Mouse (Mus musculus): ENCODE measurements at regions not wholly inside any gene's neighbourhood (a gene's known extent, or its start where the extent isn't known, plus 50 kb on each side); places are given as distances from the start of the nearest gene placed in this dataset.

DNA sequence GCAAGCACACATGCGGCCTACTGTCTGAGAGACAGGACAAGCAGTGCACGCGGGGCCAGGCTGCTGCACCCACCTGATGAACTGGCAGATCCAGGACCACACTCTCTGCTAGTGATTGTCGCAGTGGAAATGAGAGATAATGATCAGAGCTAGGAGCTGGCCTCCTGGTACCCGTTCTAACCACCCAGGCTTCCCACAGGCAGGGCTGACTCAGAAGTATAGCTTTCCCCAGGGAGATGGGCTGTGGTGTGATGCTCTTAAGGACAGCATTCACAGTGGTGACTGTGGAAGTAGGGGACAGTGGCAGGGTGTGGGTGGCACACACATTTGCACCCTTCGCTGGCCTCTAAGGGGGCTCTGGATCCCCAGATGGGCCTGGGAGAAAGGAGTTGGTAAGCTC is 128.0 kb downstream of the Kif26a start:
- H3K4me1 ChIP-seq: peaks cover 9% of the 10 kb centered on the region; the same call in 1 of the 2 replicates
- H3K4me3 ChIP-seq: no peak overlapping the region
- no peak overlapping the region for H3K27ac ChIP-seq
- ATAC-seq: no peak
- no peak overlapping the region for H3K9ac ChIP-seq
- no peak overlapping the region for H3K4me2 ChIP-seq
- WGBS (ENCODE audit: insufficient replicate concordance): 68% methylated on average over 6 of the region's 6 CpGs
- no peaks in the 10 kb centered on the region for H3K27me3 ChIP-seq (replicated peaks)
- H3K36me3 ChIP-seq: no peaks in the 10 kb centered on the region
- no peaks in the 10 kb centered on the region for H3K9me3 ChIP-seq (replicated peaks)

DNA sequence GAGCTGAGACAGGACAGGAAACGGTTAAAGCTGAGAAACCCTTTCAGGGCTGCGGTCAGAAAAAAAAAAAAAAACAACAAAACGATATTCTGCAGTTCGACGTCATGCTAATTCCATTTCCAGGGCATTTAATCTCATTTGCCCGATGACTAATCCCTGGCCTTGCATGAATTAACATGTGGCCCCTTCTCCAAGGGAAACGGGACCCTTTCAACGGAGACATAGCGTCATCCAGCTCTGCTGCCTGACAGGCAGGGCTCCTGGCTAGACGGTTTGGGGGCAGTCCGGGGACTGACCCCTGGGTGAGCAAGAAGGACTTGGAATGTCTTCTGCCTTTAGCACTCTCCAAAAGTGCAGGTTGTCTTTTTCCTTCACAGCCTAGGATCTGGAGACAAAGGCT is 128.7 kb downstream of the Kif26a start:
- peaks cover 9% of the 10 kb centered on the region; the same call in 1 of the 2 replicates for H3K4me1 ChIP-seq

DNA sequence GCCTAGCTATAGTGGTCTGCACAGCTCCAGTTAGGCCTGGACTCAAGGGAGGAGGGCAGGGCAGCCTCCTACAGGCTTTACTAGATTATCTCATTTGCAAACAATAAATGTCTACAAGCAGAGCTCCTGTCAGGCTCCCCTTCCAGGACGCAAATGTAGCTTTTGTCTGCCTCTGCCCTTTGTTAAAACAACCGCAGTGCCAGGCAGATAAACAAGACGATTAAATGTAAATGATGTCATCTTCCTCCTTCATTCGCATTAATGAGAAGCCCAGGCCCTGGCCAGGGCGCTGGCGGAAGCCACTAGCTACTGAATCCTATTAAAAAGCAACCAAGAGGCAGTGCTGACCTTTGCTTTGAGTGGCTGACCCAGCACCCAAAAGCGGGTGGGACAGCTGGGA is 130.6 kb downstream of the Kif26a start:
- no peak for ATAC-seq

More for the DNA sequence above, 128.7 kb downstream of the Kif26a start:
- Histone ChIP-seq H3K4me2 (no peak overlapping the region), H3K9me3 (replicated peaks) (no peaks in the 10 kb centered on the region), H3K36me3 (no peaks in the 10 kb centered on the region), H3K9ac (no peak overlapping the region), H3K27ac (no peak overlapping the region), H3K4me3 (no peak overlapping the region), H3K27me3 (replicated peaks) (no peaks in the 10 kb centered on the region; the same call in 1 of the 2 replicates)
- ATAC-seq: no peak
- WGBS (ENCODE audit: insufficient replicate concordance): 43% methylated on average over 11 of the region's 11 CpGs

DNA sequence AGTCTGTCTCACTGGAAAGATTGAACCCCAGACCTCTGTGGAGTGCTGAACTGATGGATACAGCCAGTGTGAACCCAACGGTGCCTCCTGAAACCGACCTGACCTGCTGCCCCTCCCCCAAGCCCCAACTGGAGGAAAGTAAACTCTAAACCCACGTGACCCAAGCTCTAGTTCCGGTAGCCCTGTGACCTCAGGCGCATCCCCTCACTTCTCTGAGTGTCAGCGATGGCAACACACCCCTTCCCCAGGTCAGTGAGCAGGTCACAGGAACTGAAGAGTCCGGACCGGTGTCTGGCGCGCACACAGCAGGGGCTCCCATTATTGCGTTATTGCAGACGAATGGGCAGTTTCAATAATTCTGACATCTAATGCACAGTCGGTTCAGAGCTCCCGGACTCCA is 131.5 kb downstream of the Kif26a start:
- ATAC-seq: 0 out of 2 replicates have a peak, but pooled peaks have one; percentile 50
- Histone ChIP-seq H3K4me1 (peaks cover 9% of the 10 kb centered on the region; the same call in 1 of the 2 replicates), H3K9me3 (replicated peaks) (no peaks in the 10 kb centered on the region), H3K27ac (no peak overlapping the region), H3K36me3 (no peaks in the 10 kb centered on the region), H3K4me2 (no peak overlapping the region), H3K9ac (no peak overlapping the region), H3K4me3 (no peak overlapping the region), H3K27me3 (replicated peaks) (no peaks in the 10 kb centered on the region; the same call in 1 of the 2 replicates)
- 56% methylated on average over 14 of the region's 14 CpGs for WGBS (ENCODE audit: insufficient replicate concordance)

More for the DNA sequence above, 130.6 kb downstream of the Kif26a start:
- Histone ChIP-seq H3K4me3 (no peak overlapping the region), H3K9me3 (replicated peaks) (no peaks in the 10 kb centered on the region), H3K27ac (no peak overlapping the region), H3K9ac (no peak overlapping the region), H3K4me1 (peaks cover 9% of the 10 kb centered on the region; the same call in 1 of the 2 replicates), H3K4me2 (no peak overlapping the region), H3K36me3 (no peaks in the 10 kb centered on the region), H3K27me3 (replicated peaks) (no peaks in the 10 kb centered on the region; the same call in 1 of the 2 replicates)
- 33% methylated on average over 7 of the region's 7 CpGs for WGBS (ENCODE audit: insufficient replicate concordance)

DNA sequence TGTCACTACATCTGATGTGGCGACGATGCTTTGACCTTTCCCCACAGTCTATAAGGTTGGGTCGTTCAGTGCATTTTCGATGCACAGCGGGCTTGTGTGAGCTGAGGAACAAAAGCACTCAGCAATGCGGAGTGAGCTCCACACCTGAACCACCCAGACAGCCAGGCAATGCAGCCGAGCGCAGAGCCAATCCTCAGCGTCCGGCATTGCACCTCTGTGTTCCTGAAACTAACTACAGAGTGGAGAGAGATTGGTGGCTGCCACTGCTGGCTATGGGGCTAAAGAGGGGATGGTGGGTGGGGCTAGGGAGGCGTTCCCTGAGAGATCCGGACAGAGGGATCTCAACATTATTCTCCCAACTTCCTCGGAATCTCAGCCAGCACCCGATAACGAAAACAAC is 139.1 kb downstream of the Kif26a start:
- WGBS (ENCODE audit: insufficient replicate concordance): 59% methylated on average over 15 of the region's 15 CpGs
- H3K4me2 ChIP-seq: no peak overlapping the region

DNA sequence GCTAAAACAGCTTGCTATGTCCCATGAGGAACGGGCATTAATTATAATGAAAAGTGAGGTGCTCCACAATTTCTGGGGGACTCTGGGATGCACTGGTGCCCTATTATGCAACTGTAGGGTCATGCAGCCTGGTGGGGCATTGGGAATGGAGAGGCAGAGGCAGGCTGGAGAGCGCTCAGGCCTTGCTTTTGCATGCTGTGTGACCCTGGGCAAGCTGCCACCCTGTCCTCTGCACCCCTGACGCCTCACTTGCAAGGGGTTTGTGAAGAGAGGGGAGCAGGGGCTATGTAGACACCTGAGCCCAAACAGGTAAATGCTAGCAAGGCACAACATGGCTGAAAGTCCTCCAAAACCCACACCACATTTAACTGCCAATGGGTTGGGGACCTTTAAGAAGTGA is 142.8 kb downstream of the Kif26a start:
- Histone ChIP-seq H3K4me3 (no peak overlapping the region), H3K9ac (no peak overlapping the region), H3K9me3 (replicated peaks) (no peaks in the 10 kb centered on the region), H3K27me3 (replicated peaks) (no peaks in the 10 kb centered on the region), H3K27ac (no peak overlapping the region), H3K4me1 (peaks cover 16% of the 10 kb centered on the region), H3K36me3 (no peaks in the 10 kb centered on the region), H3K4me2 (no peak overlapping the region)
- no peak for ATAC-seq
- 61% methylated on average over 3 of the region's 3 CpGs for WGBS (ENCODE audit: insufficient replicate concordance)

More for the DNA sequence above, 139.1 kb downstream of the Kif26a start:
- no peaks in the 10 kb centered on the region for H3K9me3 ChIP-seq (replicated peaks)
- no peaks in the 10 kb centered on the region for H3K27me3 ChIP-seq (replicated peaks)
- H3K4me1 ChIP-seq: no peaks in the 10 kb centered on the region
- no peak overlapping the region for H3K9ac ChIP-seq
- no peak for ATAC-seq
- H3K4me3 ChIP-seq: no peak overlapping the region
- no peak overlapping the region for H3K27ac ChIP-seq
- no peaks in the 10 kb centered on the region for H3K36me3 ChIP-seq

DNA sequence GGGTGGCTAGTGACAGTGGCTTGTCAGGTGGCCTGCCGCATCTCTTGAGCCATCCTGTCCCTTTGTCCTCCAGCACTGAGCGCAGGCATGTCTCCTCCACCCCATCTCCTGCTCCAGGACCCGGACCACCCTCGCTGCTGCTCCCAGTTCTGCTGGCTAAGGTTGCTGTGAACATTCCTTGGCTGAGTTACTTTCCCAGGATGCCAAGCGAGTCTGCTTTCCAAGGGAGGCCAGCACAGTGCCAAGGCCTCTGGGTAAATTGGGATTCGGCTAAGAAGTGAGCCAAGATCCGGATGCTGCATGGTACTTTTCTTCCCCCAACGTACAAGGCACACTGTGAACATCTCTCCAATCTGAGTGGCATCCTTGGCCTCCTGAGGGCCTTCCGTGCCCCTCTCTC is 144.3 kb downstream of the Kif26a start:
- ATAC-seq: no peak
- no peak overlapping the region for H3K9ac ChIP-seq
- H3K4me1 ChIP-seq: peaks cover 16% of the 10 kb centered on the region
- H3K27me3 ChIP-seq (replicated peaks): no peaks in the 10 kb centered on the region; the same call in none of the 2 replicates
- no peak overlapping the region for H3K27ac ChIP-seq
- no peak overlapping the region for H3K4me3 ChIP-seq
- 80% methylated on average over 9 of the region's 9 CpGs for WGBS (ENCODE audit: insufficient replicate concordance)
- no peaks in the 10 kb centered on the region for H3K36me3 ChIP-seq
- no peak overlapping the region for H3K4me2 ChIP-seq
- H3K9me3 ChIP-seq (replicated peaks): no peaks in the 10 kb centered on the region

DNA sequence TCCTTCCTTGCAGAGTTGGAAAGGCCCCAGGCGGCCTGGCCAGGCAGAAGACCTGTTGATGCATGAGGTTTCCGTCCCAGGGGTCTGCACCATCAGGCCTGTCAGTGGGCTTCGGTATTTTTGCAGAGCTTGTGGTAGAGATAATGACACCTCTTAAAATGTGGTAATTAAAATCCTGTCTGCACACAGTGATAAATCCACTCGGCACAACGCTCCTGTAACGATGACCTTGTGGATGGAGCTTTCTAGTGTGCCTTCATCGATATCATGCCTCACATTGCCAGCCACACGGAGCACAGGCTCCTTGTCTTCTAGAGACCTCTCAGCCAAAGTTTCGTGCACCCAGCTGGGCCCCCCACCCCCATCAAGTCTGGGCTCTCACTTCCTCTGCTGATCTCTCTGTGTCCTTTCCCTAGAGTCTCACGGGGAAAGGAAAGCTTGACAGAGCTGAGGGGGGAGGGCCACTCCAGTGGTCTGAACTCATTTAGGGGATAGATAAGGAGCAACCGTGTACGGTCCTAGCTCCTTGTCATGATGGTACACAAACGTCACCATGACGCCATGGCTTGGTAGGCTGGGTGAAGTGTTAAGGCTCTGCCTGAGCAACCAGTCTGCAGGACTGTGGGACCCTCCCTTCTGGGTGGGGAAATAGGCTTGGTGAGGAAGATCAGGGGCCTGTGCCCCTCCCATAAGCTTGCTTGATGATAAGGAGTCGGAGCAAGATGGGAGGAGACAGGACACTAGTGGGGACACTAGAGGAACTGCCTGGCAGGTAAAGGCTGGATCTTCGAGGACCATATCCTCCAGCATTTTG is 145.9 kb downstream of the Kif26a start:
- Histone ChIP-seq H3K9me3 (replicated peaks) (no peaks in the 10 kb centered on the region), H3K27me3 (replicated peaks) (no peaks in the 10 kb centered on the region; the same call in none of the 2 replicates), H3K27ac (no peak overlapping the region), H3K36me3 (no peaks in the 10 kb centered on the region), H3K4me3 (peak overlapping the region; percentile 9; the same call in 1 of the 2 replicates), H3K9ac (peak overlapping the region; percentile 7; the same call in 1 of the 2 replicates), H3K4me1 (peaks cover 16% of the 10 kb centered on the region), H3K4me2 (peak overlapping the region; percentile 51)
- WGBS (ENCODE audit: insufficient replicate concordance): 16% methylated on average over 16 of the region's 16 CpGs
- ATAC-seq: peak; percentile 86

DNA sequence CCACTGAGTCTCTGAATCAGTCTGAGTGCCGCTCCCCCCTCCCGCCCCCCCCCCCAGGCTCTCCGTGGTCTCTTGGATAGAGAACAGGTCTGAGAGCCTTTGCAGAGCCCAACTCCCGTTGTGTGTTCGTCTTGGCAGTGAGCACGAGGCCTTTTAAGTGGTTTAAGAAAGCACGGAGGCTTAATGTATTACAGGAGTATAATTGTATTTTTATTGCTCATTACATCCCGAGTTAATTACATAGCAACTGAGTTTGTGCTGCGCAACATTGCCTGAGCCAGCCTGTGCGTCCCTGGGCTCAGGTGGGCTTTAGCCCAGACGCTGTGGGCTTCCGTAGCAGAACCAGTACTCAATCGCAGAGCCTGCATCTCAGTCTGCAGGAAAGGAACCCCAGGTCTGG is 147.1 kb downstream of the Kif26a start:
- H3K4me3 ChIP-seq: no peak overlapping the region
- no peaks in the 10 kb centered on the region for H3K9me3 ChIP-seq (replicated peaks)
- ATAC-seq: no peak
- H3K4me2 ChIP-seq: no peak overlapping the region
- WGBS (ENCODE audit: insufficient replicate concordance): 71% methylated on average over 13 of the region's 13 CpGs
- peaks cover under 1% of the 10 kb centered on the region for H3K27me3 ChIP-seq (replicated peaks)
- no peak overlapping the region for H3K9ac ChIP-seq
- H3K27ac ChIP-seq: no peak overlapping the region
- no peaks in the 10 kb centered on the region for H3K36me3 ChIP-seq
- H3K4me1 ChIP-seq: peaks cover 16% of the 10 kb centered on the region

DNA sequence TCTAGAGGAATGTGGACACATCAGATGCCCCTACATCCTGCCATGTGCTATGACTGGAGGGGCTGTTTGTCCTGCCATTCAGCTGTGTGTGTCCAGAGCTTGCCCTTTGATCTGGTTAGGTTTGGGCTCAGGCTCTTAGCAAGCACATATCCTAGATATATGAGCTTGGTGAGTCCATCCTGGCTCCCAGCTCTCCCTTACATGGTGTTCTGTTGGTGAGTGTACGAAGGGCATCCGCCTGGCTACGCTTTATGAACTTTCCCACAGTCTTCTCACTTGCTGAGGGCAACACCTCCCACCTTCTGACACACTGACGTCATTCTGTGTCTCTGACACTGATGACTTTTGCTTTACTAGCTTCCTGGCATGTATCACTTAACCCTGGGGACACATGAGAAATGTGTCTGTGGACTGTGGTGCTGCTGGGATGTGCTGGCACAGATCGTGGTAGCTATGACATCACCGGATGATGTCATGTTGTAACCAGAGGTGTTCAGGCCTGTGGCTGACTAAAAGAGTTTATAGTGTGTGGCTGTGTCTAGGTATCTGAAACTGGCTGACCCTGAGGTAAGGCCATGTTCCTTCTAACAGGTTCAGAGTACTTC is 149.4 kb downstream of the Kif26a start:
- Histone ChIP-seq H3K9me3 (replicated peaks) (no peaks in the 10 kb centered on the region), H3K27me3 (replicated peaks) (peaks cover 19% of the 10 kb centered on the region), H3K4me1 (peaks cover 16% of the 10 kb centered on the region), H3K9ac (no peak overlapping the region), H3K27ac (no peak overlapping the region), H3K4me3 (no peak overlapping the region), H3K36me3 (no peaks in the 10 kb centered on the region), H3K4me2 (no peak overlapping the region)
- WGBS (ENCODE audit: insufficient replicate concordance): 67% methylated on average over 6 of the region's 6 CpGs
- no peak for ATAC-seq

DNA sequence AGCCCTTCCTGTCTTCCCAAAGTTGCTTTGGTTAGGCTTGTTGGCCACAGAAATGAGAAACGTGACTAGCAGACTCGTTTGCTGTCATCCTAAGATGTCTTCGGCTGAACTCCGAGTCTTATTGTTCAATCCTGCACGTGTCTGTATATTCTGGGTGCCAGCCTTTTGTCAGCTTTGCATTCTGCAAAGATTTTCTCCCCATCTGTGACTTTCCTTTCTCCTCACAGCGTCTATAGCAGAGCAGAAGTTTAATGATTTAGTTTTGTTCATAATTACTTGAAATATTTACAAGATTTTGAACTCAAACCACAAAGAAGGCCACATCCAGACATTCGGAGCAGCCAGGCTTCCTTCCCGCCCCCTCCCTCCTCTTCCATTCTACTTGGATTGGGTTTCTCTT is 152.5 kb downstream of the Kif26a start:
- no peaks in the 10 kb centered on the region for H3K4me1 ChIP-seq
- H3K4me2 ChIP-seq: no peak overlapping the region
- no peak overlapping the region for H3K9ac ChIP-seq
- H3K27ac ChIP-seq: no peak overlapping the region
- no peaks in the 10 kb centered on the region for H3K36me3 ChIP-seq
- ATAC-seq: no peak
- 66% methylated on average over 8 of the region's 8 CpGs for WGBS (ENCODE audit: insufficient replicate concordance)
- no peak overlapping the region for H3K4me3 ChIP-seq
- H3K27me3 ChIP-seq (replicated peaks): peaks cover 39% of the 10 kb centered on the region
- no peaks in the 10 kb centered on the region for H3K9me3 ChIP-seq (replicated peaks)

DNA sequence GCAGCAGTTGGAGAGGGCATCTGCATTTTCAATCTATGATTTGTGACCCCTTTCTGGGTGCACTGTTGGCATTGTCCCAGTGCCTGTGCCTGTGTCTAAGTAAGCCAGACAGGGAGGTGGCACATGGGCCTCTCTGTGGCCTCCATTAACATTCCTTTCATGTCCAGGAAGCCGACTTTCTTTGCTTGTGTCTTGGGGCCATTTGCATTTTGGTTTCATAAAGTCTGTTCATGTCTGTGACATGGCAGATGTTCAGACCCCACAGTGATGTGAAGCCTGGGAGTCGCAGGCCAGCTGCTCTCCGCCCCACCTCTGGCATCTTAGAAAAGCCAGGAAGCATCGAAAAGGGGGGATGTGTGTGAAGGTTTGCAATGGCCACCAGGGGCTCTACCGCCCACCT is 153.1 kb downstream of the Kif26a start:
- Histone ChIP-seq H3K9ac (no peak overlapping the region), H3K27ac (no peak overlapping the region), H3K9me3 (replicated peaks) (no peaks in the 10 kb centered on the region), H3K27me3 (replicated peaks) (peaks cover 39% of the 10 kb centered on the region), H3K4me1 (no peaks in the 10 kb centered on the region), H3K4me3 (no peak overlapping the region), H3K4me2 (no peak overlapping the region), H3K36me3 (no peaks in the 10 kb centered on the region)
- no peak for ATAC-seq
- WGBS (ENCODE audit: insufficient replicate concordance): 59% methylated on average over 5 of the region's 5 CpGs
